Mouse (Mus musculus) bone marrow, adult 2 months (tissue): ENCODE results near the gene 1700012P22Rik.

Experiments
- CTCF ChIP-seq: fragments of 200-500 bp; IDR thresholded peaks from 2 replicates; pipeline ENCODE4 v1.5.1; 2011; ENCODE audit warnings: low read length, control low read depth; ENCODE audit not compliant: control insufficient read depth, insufficient read depth
- POLR2A ChIP-seq: fragments of 200-500 bp; IDR thresholded peaks from 2 replicates; pipeline ENCODE4 v1.6.1; 2011; ENCODE audit warnings: low read depth, mild to moderate bottlenecking, control low read depth, low read length, borderline replicate concordance; ENCODE audit not compliant: control insufficient read depth

GRCm38 (mm10) chr4:144402712-144403111 is 35.9 kb downstream of the 1700012P22Rik start:
- TF ChIP-seq CTCF = no peak
- TF ChIP-seq POLR2A = no peak
